In the genomic region with DNA sequence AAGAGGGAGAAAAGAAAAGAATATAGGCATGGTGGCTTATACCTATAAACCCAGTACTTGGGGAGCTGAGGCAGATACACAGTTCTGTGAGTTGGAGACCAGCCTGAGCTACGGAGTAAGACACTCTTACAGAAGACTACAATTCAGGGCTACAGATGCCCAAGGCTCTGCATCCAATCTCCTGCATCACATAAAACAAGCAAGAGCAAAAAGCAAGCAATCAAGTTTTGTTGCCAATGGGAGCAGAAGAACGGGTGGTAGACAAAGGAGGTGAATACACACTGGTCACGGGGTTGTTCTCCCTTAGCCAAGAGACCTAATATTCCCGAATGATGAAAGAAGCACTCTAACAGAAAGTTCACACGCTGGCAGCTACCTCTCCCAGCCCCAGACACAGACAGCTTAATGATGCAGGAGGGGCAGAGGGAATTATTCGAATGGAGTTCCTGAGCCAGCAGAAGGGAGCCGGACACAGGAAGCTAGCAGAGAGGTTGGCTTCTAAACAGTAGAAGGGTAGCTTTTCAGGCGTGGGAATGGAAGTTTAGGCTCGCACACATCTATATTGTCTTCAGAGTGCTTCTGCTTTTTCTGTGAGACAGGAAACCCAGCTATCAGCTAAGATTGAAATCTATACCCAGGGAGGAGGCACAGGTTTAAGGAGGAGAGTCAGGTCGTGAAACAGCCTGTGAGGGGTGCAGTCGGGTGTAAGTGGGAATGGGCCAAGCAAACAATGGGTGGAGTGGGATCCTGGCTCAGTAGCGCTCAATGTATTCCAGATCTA, we compare ENCODE assay signal across 23 mouse cellular contexts. TPM values are rescaled to one million over a fixed set of nuclear protein-coding genes. Genes with fewer than 3 reads are reported as not detected.
A peak's percentile ranks its signal among the peaks of the same experiment; 100 is the strongest.
DNase-seq lines count a peak whose midpoint lies in the region; ATAC-seq and TF ChIP-seq lines count a peak whose summit lies in the region.
"Had no signal": no experiment of that assay in that cellular context is flagged by ENCODE, and none has a peak within 500 bp of the region (broad histone marks: within the 10 kb centered on the region; RNA-seq: fewer than 3 reads in every experiment).

No protein-coding gene starts in this region.

- H3K4me3 ChIP-seq in liver, postnatal 0 days (ENCODE audit: low read depth, low read length), result no peak overlapping the region
- H3K4me3 ChIP-seq in liver, embryonic 12.5 days, result no peak overlapping the region
- H3K4me3 ChIP-seq: forebrain, embryonic 10.5 days; heart, embryonic 10.5 days; hindbrain, embryonic 12.5 days; intestine, embryonic 15.5 days; liver, embryonic 13.5 days; lung, embryonic 15.5 days; stomach, embryonic 15.5 days had no signal

- no peak overlapping the region for H3K9ac ChIP-seq in liver, postnatal 0 days (replicated peaks)
- no peak overlapping the region for H3K9ac ChIP-seq in liver, embryonic 12.5 days
- H3K9ac ChIP-seq: hindbrain, embryonic 12.5 days; intestine, embryonic 15.5 days; liver, embryonic 13.5 days; lung, embryonic 15.5 days; stomach, embryonic 15.5 days had no signal

- H3K36me3 ChIP-seq in liver, postnatal 0 days (replicated peaks; ENCODE audit: insufficient read depth, low read length), result no peaks in the 10 kb centered on the region
- H3K36me3 ChIP-seq in liver, embryonic 12.5 days, result no peaks in the 10 kb centered on the region
- H3K36me3 ChIP-seq: forebrain, embryonic 10.5 days; heart, embryonic 10.5 days; hindbrain, embryonic 12.5 days; intestine, embryonic 15.5 days; liver, embryonic 13.5 days; lung, embryonic 15.5 days; stomach, embryonic 15.5 days had no signal

- peak overlapping the region; percentile 38; the same call in 1 of the 2 replicates for H3K4me2 ChIP-seq in liver, postnatal 0 days (ENCODE audit: low read depth, low read length)
- no peak overlapping the region for H3K4me2 ChIP-seq in liver, embryonic 12.5 days
- H3K4me2 ChIP-seq: hindbrain, embryonic 12.5 days; intestine, embryonic 15.5 days; liver, embryonic 13.5 days; lung, embryonic 15.5 days; stomach, embryonic 15.5 days had no signal

- no peak for TF ChIP-seq CTCF in liver, postnatal 0 days (IDR thresholded peaks at IDR 0.05; ENCODE audit: low read depth)

- ATAC-seq in liver, postnatal 0 days, result no peak
- no peak for ATAC-seq in liver, embryonic 12.5 days
- peak; percentile 72 for ATAC-seq in CD4-positive, CD25-positive, alpha-beta regulatory T cell, adult 4 months
- ATAC-seq in hematopoietic stem cell, adult 5-6 weeks (replicated peaks in 1 of 2; ENCODE audit: insufficient read depth in 1 of 2, low FRiP score in 2 of 2, low TSS enrichment in 1 of 2, low read depth in 1 of 2, poor library complexity in 2 of 2, severe bottlenecking in 2 of 2), result peak; percentile 51 to 59; a peak in 2 of 4 replicates
- ATAC-seq: intestine, embryonic 15.5 days; midbrain, embryonic 16.5 days had no signal

- no peaks in the 10 kb centered on the region for H3K9me3 ChIP-seq in liver, postnatal 0 days (ENCODE audit: low read length)
- no peaks in the 10 kb centered on the region for H3K9me3 ChIP-seq in liver, embryonic 12.5 days (replicated peaks)
- H3K9me3 ChIP-seq: forebrain, embryonic 10.5 days; heart, embryonic 10.5 days; hindbrain, embryonic 12.5 days; intestine, embryonic 15.5 days; liver, embryonic 13.5 days; lung, embryonic 15.5 days; stomach, embryonic 15.5 days had no signal

- DNase-seq in liver, postnatal 0 days, result no peak
- peak; percentile 29 for DNase-seq in naive thymus-derived CD4-positive, alpha-beta T cell, adult 2 months (ENCODE audit: low read depth)
- no peak for DNase-seq in lung, postnatal 10 days
- DNase-seq in ovary, adult 18-20 months (ENCODE audit: low spot score), result no peak
- DNase-seq: adrenal gland, postnatal 36 days; cerebellum, adult 2 months; cerebellum, postnatal 36 days; gastrocnemius, postnatal 25 days; kidney, adult 9 months; kidney, postnatal 36 days; liver, embryonic 13.5 days; thymus, adult 18-20 months; thymus, postnatal 4 days had no signal

- WGBS in liver, postnatal 0 days (ENCODE audit: insufficient replicate concordance), result 30% methylated on average over 12 of the region's 12 CpGs
- WGBS in liver, embryonic 12.5 days (ENCODE audit: insufficient replicate concordance), result 35% methylated on average over 12 of the region's 12 CpGs

- peaks cover 29% of the 10 kb centered on the region for H3K4me1 ChIP-seq in liver, postnatal 0 days (ENCODE audit: insufficient read depth)
- 0 out of 2 replicates have a peak, but pooled peaks cover 5% of the 10 kb centered on the region for H3K4me1 ChIP-seq in liver, embryonic 12.5 days
- H3K4me1 ChIP-seq: heart, embryonic 10.5 days; hindbrain, embryonic 12.5 days; intestine, embryonic 15.5 days; liver, embryonic 13.5 days; lung, embryonic 15.5 days; stomach, embryonic 15.5 days had no signal

- TF ChIP-seq EP300 in liver, postnatal 0 days (IDR thresholded peaks at IDR 0.05; ENCODE audit: low read depth), result no peak

- H3K27ac ChIP-seq in liver, postnatal 0 days (ENCODE audit: low read depth), result peak overlapping the region; percentile 16; the same call in 1 of the 2 replicates
- no peak overlapping the region for H3K27ac ChIP-seq in liver, embryonic 12.5 days
- H3K27ac ChIP-seq: forebrain, embryonic 10.5 days; heart, embryonic 10.5 days; hindbrain, embryonic 12.5 days; intestine, embryonic 15.5 days; liver, embryonic 13.5 days; lung, embryonic 15.5 days; stomach, embryonic 15.5 days had no signal

- no peaks in the 10 kb centered on the region for H3K27me3 ChIP-seq in liver, postnatal 0 days (ENCODE audit: insufficient read depth, low read length)
- no peaks in the 10 kb centered on the region for H3K27me3 ChIP-seq in liver, embryonic 12.5 days (replicated peaks)
- H3K27me3 ChIP-seq: hindbrain, embryonic 12.5 days; intestine, embryonic 15.5 days; liver, embryonic 13.5 days; lung, embryonic 15.5 days; stomach, embryonic 15.5 days had no signal

RNA-seq across cellular contexts. Expression of a gene that starts 15.2 kb away (rescaled TPM):
- 6.8 and 6.9 TPM in 2 replicates for polyA plus RNA-seq in liver, postnatal 0 days (2015; fragmentation: Nextera tagmentation; extraction: Ambion mirVana)
- polyA plus RNA-seq in liver, embryonic 12.5 days (2016; fragmentation: Nextera tagmentation; extraction: Ambion mirVana), result 2.5 and 2.8 TPM in 2 replicates
- polyA plus RNA-seq in CD4-positive, CD25-positive, alpha-beta regulatory T cell, adult 4 months (2017; shearing (Covaris generic)), result 100 to 1,000 TPM; 122 to 144 TPM
- total RNA-seq in hematopoietic stem cell, adult 5-6 weeks (2017), result 12.2 and 30.4 TPM in 2 replicates

Comparison
In these comparisons a context has a peak if more than half of its experiments do, and no peak if none do; other contexts are left out.
1. ATAC-seq: peak in CD4-positive, CD25-positive, alpha-beta regulatory T cell, adult 4 months (single experiment) and hematopoietic stem cell, adult 5-6 weeks (2 of 2); none in liver, postnatal 0 days (single experiment) and liver, embryonic 12.5 days (single experiment).
2. RNA of a gene that starts 15.2 kb away (polyA plus RNA-seq): 122 to 144 TPM in CD4-positive, CD25-positive, alpha-beta regulatory T cell, adult 4 months; 6.8 to 6.9 TPM in liver, postnatal 0 days and 2.5 to 2.8 TPM in liver, embryonic 12.5 days; every median in the first group is over 10 times any median in the second.